Mouse (Mus musculus) spleen, adult 12 weeks (tissue): ENCODE results near the gene Flt3l.

Experiments used
- DNase-seq: peaks from one replicate; pipeline ENCODE4 v3.0.0; 2022; ENCODE audit warnings: low spot score

Gene Flt3l

GRCm38 (mm10) chr7:45095367-45095766 is 40.9 kb downstream of the Flt3l start:
- no peak for DNase-seq

GRCm38 (mm10) chr7:45094121-45094520 is 42.1 kb downstream of the Flt3l start:
- no peak for DNase-seq

GRCm38 (mm10) chr7:45093516-45093905 is 42.7 kb downstream of the Flt3l start:
- DNase-seq = no peak

GRCm38 (mm10) chr7:45092828-45093515 is 43.3 kb downstream of the Flt3l start:
- no peak for DNase-seq

- no peak for DNase-seq
Measured at GRCm38 (mm10) chr7:45092048-45092447, 44.2 kb downstream of the Flt3l start, which contains the start of gene Rcn3. TSS of gene Rcn3 (minus strand) at chr7:45092221.

GRCm38 (mm10) chr7:45091001-45091990 is 44.9 kb downstream of the Flt3l start:
- no peak for DNase-seq

- DNase-seq = no peak
Measured at GRCm38 (mm10) chr7:45090251-45090977, 45.8 kb downstream of the Flt3l start.

- DNase-seq = no peak
Measured at GRCm38 (mm10) chr7:45088597-45088996, 47.6 kb downstream of the Flt3l start.

- DNase-seq = no peak
Measured at GRCm38 (mm10) chr7:45086084-45086483, 50.1 kb downstream of the Flt3l start.

- DNase-seq = no peak
Measured at GRCm38 (mm10) chr7:45083300-45083890, 52.8 kb downstream of the Flt3l start.

- DNase-seq = no peak
Measured at GRCm38 (mm10) chr7:45082401-45083299, 53.6 kb downstream of the Flt3l start.

GRCm38 (mm10) chr7:45081016-45081415 is 55.2 kb downstream of the Flt3l start:
- DNase-seq = no peak

GRCm38 (mm10) chr7:45079856-45080255 is 56.4 kb downstream of the Flt3l start:
- peak; percentile 79 for DNase-seq
